Mouse (Mus musculus) adrenal gland, postnatal 4 days (tissue): ENCODE data around the gene Lrsam1. TPM values are rescaled to one million over a fixed set of nuclear protein-coding genes. Genes with fewer than 3 reads are reported as not detected.

ENCODE experiments used
- DNase-seq, 2 experiments: peaks; one replicate each; pipeline ENCODE4 v3.0.0; 2021 to 2022; ENCODE audit warnings: low spot score in 2 of 2, mixed read lengths in 2 of 2
- total RNA-seq, 2 experiments: library from RNA; stranded (reverse); gene quantifications; 2 replicates each; pipeline ENCODE4 v1.2.3; 2021

Lrsam1 gene
- total RNA-seq, 2 experiments from 2014 or later = 23.7 to 26.5 TPM

DNA sequence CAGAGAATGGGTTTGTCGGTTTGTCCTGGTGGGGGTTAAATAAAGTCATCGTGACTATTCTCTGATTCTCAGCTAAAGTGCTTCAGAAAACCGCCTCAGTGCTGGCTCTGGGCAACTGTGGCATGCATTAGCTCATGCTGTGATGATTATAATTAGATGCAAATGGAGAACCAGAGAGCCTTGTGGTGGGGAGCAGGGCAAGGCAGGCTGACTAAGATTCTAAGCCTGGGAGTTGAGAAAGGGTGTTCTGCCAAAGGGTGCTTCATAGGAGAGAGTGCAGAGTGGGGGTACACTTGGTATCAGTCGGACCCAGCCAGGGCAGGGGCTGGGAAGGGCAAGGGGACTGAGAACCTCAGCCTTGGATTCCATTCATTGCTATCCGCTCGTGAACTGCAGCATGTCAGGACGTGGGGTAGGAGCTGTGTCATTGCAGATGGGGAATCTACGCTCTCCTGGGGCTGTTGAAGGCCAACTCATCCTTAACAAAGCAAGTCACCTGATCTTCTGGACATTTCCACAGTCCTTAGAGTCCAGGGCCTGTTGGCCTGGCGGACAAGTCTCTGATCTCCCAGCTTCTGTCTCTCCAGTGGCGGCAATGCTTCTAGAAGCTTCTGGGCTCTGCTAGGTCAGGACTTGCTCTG lies 64.8 kb downstream of the Lrsam1 start:
- DNase-seq = no peak

DNA sequence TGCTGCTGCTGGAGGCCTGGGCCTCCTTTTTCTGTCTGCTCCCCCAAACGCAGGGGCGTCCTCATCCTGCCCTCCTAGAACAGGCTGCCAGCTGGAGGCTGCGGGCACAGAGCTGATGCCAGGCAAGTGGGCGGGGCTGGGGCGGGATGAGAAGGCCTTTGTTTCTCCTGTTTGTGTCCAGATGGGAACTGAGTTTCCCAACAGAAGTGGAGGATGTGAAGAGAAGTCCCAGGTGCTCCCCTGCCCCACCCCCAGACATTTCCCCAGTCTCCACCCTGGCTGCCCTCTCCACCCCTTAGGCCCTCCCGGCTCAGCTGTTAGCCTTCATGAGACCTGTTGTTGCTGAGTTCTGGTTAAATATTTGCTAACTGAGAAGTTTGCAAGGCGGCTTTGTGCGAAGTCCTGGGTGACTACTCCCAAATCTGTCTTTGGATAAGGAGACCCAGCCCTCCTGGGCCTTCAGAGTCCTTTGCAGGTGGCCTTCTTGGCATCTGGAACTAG lies 65.8 kb downstream of the Lrsam1 start:
- DNase-seq = no peak

DNA sequence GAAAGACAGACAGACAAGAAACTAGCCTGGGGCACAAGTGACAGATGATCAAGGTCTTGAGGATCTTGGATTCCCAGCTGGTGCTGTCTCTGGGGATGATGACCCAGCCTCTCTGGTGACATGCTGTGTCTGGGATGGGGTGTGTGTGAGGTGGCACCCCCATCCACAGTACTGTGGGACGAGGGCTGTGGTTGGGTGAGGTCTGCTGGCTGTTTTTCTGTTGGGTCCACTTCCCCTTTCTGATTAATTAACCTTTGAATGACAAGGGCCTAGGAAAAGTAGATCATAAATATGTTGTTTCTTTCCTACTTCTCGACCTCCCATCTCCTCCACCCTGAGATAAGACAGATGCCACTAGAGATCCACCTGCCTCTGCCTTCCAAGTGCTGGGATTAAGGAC lies 67.3 kb downstream of the Lrsam1 start:
- no peak for DNase-seq

DNA sequence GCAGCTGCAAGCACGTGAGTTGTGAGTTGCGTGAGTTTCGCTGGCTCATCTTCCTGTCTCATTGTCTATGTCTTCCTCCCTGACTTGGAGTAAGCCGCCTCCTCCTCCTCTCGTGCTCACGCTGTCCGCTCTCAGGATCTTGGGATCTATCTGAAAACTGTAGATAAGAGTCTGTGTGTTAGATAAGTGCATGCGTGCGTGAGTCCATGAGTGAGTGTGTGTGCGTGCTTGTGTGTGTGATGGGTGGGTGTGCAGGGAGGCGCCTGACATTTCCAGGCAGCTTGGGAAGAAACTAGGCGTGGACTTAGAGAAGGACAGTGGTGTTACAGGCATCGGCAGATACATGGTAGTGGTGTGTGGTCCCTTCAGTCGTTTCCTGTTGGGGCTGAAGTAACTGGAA lies 68.9 kb downstream of the Lrsam1 start:
- no peak for DNase-seq

DNA sequence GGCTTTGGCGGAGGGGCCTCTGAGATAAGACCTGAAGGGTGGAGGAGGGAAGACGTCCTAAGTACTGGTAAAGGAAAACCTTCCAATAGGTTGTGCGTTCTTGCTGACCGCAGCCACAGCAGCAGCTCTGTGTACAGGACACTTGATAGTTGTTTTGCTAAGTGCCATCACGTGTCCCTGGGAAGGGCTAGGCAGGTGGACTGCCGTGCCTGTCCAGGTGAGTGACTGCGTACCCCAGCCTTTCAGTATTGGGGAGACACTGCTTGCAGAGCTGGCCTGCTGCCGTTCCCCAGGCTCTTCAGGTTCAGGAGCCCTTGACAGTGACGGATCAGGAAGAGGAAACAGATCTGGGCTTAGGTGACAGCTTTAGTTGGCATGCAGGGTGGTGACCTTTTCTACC lies 70.1 kb downstream of the Lrsam1 start:
- no peak for DNase-seq

DNA sequence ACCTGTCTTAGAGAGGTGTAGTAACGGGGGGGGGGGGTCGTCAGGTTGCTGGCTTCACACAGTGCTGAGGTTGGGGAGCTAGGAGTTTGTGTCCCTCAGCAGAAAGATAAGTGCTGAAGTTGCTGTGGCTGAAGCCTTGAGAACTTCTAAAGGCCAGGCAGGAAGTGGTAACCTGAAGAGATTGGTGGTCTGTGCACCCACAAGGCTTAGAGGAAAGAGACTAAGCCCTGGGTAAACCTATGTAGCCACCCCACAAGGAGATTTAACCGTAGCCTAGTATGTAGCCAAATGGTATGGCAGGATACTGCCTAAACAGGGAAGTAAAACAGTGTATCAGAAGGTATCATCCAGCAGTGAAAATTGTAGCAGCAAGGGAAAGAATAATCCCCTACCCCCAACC lies 71.1 kb downstream of the Lrsam1 start:
- no peak for DNase-seq

DNA sequence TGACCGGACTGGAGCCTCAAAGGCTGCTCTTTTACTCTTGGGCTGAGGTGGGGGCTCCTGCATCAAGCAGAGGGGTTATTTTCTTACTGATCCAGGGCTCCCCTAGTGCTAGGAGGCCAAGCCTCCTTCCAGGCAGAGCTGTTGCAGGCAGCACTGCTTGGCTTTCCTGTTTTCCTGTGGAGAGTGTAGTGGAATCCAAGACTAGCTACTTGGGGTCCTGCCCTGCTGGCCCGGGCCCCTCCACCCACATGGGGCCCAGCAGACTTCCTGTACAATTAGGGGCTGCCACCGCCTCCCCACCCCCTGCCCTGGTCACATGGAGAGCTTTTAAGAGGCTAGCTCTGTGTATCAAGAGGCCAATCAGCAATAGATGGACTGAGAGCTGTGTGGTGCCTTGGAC lies 72.9 kb downstream of the Lrsam1 start:
- DNase-seq = no peak

DNA sequence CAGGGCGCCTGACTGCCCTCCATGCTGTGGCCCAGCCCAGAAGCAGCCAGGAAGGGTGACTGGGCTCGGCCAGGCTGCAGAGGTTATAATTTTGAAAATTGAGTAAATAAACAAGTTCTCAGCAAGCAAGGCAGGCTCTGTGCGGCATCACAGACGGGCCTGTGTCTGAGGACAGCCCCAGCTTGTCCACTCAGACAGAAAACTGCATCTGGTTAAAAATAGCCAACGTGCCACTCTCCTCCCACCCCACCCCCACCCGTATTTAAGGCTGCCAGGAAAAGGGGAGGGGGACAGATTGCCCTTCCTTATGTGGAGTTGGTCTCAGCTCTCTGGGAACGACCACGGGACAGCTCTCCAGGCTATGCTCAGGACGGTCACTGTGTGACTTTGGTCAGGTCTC lies 73.4 kb downstream of the Lrsam1 start:
- no peak for DNase-seq

DNA sequence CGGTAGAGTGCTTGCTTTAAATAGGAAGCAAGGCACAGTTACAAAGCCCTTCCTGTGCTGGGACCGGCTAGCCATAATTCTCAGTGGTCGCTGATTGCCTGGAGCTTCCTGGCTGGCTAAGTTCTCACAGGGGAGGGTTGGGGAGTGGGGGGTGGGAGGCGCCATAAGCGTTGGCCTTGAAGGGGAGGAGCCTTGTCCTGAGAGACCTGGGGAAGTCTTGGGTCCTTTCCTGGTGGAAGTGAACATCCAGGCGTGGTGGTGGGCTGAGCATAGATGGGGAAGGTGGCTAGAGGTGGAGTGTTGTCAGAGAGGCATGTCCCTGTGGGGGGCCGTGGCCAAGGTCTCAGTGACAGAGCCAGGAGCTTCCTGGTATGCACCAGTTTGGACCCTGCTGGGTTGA lies 76.7 kb downstream of the Lrsam1 start:
- no peak for DNase-seq

DNA sequence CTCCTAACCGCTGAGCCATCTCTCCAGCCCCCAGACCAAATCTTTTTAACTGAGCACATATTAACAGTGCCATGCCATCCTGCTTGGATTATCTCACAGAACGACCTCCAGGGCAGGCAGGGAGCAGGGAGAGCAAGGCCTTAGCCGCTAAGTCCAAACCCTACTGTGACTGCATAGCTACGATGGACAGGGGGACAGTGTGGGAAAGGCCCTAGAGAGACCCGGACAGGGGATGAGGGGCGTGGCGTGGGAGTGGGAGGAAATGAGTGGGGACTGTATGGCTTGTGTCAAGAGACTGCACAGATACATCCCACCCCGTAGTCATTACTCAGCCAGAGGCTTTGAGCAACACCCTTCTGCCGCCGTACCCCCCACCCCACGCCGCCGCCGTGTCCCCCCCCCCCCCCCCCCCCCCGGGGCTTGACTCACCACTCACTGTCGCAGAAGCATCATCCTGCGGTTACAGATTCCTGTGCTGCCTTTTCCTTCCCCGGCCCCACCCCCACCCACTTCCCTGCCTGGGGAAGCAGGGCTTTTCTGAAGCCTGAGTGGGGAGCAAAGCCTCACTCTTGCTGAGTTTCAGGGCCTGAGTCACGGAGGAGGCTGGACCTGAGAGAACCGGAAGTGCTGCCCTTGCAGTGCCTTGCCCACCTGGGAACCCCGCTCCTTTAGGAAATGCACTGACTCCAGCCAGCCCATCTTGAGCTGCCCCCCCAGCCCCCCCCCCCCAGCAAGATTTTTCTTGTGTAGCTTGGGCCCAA lies 79.0 kb downstream of the Lrsam1 start:
- no peak for DNase-seq

DNA sequence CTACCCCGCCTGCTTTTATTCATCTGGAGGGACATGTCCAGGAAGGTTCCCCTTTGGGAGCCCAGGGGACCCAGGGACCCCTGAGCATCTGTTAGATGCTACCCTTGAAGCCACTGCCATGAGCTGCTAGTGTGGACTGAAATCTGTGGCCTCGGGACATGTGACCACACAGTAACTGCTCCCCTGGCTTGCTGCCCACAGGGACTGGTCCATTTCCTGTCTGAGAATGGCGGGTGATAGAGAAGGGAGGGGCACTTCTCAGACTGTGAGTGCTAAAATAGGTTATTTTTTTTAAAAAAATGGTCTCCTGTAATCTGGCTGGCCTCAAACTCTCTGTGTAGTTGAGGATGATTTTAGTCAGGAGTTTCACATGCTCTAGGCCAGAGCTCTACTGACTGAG lies 79.7 kb downstream of the Lrsam1 start:
- DNase-seq = peak in 1 of 2 experiments; percentile 54

DNA sequence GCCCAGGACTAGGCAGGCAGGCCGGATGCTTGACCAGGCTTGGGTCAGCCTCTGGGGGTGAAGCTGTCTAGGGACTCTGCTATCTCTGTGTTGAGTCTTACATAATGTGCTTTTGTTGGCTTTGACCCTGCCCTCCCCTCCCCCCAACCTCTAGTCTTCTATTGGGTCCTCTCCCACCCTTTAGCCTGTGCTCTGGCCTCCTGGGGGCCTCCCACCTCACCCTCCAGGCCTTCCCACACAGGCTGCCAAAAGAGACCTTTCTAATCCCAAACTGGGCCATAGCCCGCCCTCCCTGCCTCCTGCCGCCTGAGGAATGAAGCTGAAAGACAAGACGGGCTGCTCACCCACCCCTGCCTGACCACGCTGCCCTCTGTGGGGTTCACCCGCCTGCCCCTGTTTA lies 80.4 kb downstream of the Lrsam1 start:
- no peak for DNase-seq

DNA sequence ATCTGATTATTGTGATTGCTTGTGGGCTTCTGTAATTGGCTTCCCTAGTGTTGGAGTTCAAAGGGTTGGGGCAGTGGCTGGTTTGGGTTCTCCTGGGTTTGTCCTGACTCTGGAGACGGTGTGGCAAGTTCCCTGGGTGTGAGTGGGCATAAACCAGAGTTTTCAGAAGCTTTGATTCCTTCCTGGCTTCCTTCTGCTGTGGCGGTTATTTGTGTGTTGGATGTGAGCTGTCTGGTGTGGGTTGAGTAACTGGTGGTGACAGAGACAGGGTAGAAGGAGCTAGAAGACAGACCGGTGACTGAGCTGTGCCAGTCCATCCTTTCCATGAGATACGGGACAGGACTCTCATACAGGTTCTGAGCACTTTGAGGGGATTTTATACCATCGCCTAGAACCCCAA lies 81.8 kb downstream of the Lrsam1 start:
- no peak for DNase-seq

DNA sequence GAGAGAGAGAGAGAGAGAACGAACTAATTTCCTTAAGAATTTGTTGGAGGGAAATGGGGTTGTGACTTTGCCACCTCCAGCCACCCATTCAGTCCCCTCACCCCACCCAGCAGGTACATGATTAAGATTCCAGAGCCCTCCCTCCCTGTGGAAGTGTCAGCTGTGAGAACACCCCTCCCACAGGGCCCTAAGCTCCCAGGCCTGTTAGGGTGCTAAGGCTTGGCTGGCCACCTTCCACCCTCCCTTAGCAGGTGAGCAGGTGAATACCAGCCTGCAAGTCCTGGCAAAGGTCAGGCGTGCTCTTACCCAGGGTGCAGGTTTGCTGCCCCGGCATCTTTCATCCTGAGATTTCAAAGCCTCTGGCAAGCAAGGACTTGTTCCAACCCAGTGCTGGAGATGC lies 83.0 kb downstream of the Lrsam1 start:
- no peak for DNase-seq

DNA sequence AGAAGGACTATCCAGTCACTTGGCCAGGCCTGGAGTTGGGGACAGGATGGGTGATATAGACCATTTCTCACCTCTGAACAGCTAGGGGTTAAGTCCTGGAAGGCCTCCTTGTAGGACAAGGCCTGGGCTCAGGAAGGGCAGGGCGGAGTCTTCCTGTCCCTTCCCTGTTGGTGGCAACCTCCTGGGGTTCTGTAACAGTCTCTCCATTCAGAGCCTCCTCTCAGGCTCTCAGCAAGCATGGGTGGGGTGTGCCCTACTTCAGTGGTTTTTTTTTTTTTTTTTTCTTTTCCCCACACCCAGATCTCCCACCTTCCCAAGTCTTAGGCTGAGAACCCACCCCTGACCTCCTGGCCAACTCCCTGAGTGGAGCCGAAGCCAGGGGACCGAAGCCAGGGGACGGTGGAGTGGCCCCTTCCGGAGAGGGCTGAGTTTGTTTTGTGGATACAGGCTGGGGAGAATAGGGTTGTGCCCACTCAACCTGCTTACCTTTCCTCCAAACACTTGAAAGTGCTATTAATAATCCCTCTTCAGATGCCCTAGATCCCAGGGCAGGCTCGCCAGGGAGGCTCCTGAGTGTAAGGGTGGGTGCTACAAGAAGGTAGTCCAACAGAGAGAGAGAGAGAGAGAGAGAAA lies 83.5 kb downstream of the Lrsam1 start:
- DNase-seq = no peak

DNA sequence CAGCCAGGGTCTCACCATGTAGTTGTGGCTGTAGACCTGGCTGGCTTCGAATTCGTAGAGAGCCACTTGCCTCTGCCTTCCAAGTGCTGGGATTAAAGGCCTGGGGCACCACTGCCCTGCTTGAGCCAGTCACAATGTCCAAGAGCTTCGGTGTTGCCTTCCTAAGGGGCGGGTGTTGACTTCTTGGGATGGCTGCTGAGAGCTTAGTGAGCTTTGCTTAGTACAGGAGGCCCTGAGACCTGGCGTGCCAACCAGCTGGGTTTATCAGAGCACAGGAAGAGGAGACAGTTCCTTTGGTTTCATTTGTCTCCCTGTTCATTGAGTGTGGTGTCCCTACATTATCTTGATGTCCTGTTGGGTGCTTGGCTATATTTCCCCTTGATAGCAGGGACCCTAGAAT lies 84.1 kb downstream of the Lrsam1 start:
- no peak for DNase-seq

DNA sequence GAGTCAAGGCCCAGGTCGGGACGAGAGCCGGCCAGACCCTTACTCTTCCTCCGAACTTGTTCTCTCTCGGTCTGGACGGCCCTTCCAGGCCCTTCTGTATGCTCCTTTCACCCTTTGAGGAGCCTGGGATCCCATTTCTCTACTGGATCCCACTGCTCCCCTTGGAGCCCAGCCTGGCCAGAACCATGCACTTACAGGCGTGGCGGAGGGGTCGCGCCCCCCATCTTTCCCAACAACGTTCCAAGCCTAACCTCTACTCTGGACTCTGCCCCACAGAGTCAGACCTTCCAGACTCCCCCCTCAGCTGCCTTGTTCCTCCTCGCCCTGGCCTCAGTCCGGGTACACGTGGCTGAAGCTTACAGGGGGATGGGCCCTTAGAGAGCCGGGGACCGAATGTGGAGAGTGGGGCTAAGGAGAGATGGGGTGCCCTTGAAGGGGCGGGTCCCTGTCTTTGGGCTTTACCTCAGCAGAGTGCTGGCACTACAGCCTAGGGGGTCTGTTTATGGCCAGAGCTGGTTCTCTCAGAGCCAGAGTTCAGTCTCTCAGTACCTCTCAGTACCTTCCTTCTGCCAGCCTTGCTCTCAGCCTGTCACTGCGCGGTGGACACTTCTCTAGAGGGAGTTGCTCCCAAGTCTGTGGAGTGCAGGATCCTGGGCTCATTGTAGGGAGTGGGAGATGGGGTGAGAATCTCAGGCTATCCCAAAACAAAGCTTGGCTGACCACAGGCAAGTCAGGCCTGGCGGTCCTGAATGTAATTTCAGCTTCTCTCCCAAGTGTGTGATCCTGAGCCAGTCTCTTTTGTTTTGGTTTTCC lies 84.7 kb downstream of the Lrsam1 start:
- DNase-seq = no peak

DNA sequence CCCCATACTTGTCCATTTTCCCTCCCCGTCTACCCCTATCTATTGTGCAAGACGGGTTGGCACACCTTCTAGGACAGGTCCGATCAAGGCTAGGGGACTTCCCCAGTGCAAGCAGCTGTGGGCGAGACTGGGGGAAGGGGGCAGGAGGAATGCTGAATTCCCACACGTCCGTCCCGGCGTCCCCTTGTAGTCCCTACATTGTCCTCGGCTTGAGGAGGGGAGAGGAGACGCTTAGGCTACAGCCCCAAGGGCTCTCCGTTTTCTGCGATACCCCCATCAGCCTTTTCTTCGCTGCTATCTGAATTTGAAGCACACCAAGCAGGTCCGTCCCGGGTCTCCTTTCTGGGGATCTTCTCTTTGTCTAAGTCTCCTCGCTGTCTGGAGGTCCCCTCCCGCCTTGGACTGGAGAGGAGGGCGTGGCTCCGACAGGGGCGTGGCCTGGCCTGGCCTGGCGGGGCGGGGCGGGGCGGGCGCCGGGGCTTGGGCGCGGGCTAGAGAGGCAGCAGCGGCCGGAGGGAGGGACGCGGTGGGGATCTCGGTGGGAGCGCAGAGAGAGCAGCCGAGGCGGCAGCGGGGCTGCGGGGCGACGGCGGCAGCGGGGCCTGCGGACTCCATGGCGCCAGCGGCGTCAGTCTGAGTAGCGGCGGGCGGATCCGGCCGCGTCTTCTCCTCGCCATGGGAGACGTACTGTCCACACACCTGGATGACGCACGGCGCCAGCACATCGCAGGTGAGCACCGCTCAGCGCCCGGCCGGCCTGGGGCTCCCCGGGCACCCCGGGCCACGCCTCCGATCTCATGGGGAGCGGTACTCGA lies 85.5 kb downstream of the Lrsam1 start, which contains the start of gene Fam129b:
Gene Fam129b (plus strand): TSS at position 440 of the 815 bp plus-strand sequence.
- DNase-seq = peak; percentile 56 to 75
